Mouse (Mus musculus): ENCODE results near the gene C2cd3. TPM values are rescaled to one million over a fixed set of nuclear protein-coding genes. Genes with fewer than 3 reads are reported as not detected.

Gene C2cd3
- polyA plus RNA-seq (2015; fragmentation: Nextera tagmentation; extraction: Ambion mirVana) = 22.2 and 23.1 TPM in 2 replicates

DNA sequence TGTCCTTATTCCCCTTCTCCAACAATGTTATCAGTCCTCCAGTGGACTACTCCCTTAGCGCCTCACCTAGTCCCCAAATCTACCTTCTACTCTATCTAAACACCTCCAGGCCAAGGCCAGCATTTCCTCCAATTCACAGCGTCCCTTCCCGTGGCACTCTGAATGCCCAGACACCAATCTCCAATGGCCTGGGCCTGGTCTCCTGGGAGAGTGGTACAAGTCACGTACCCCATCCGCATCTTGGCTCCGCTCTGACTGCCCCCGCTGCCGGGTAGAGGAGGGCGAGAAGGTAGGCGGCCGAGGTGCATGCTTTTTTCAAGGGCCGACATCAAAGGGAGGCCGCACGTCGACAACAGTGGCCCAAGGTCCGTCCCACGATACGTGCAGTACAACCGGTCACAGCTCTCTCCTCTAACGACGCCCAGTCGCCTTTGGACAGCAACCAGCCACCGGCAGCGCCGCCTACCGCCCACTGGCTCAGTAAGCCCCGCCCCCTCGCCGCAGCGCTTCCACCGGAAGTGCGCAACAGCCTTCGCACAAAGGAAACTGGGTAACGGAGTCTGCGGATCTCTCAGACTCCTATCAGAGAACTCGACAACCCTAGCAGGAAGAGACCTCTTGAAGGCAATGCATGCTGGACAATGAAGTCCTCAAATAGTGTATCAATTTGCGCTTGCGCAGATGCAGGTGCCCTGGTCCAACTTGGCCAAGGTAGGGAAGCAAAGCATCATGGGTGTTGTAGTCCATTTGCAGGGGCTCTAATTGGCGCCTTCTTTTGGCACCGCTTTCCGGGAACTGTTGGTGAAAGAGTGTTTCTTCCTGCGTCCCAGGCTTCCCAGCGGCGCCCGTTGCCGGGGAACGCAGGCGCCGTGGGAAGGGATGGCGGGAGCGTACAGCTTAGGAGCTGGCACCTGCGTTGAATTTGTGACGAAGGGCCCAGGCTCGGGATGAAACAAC lies at the start of gene C2cd3, which contains the start of gene Ppme1:
C2cd3 (plus strand) TSS at position 739 of the 957 bp plus-strand sequence.
Ppme1 (minus strand) TSS at position 813 of the 957 bp plus-strand sequence.
- Histone ChIP-seq H3K9ac (peak within 1 kb of the TSS; percentile 74), H3K9me3 (replicated peaks) (no peaks in the 10 kb centered on the region), H3K4me2 (replicated peaks) (peak within 1 kb of the TSS; percentile 70), H3K4me3 (replicated peaks) (peak within 1 kb of the TSS; percentile 69), H3K27me3 (no peaks in the 10 kb centered on the region), H3K27ac (replicated peaks) (peak within 1 kb of the TSS; percentile 87), H3K4me1 (peaks cover 11% of the 10 kb centered on the region), H3K36me3 (peaks cover 14% of the 10 kb centered on the region)
- ATAC-seq (ENCODE audit: insufficient number of reproducible peaks, low FRiP score, low TSS enrichment, low read depth) = peak; percentile 99
- under 1% methylated on average over 54 of the region's 54 CpGs for WGBS

DNA sequence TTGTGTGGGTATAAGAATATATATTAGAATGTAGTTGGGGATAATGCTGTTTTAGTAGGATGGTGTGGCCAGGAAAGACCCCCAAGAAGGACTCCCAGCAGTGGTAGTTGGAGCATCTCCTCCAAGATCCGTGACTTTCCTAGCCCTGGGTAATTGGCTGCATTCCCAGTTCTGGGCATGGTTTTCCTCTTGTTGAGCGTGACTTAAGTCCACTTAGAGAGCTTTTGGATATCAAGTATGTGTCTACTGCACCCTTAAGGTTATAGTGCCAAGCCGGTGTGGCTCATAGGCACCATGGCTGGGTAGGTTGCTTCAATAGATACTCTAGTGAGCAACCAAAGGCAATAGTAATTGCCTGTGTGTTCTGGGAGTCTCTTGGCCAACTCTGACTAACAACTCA lies 48.3 kb upstream of the C2cd3 start:
- H3K4me3 ChIP-seq (replicated peaks) = no peak overlapping the region
- H3K27me3 ChIP-seq = no peaks in the 10 kb centered on the region
- no peak overlapping the region for H3K27ac ChIP-seq (replicated peaks)
- ATAC-seq (ENCODE audit: insufficient number of reproducible peaks, low FRiP score, low TSS enrichment, low read depth) = no peak
- WGBS = 63% methylated on average over 3 of the region's 3 CpGs
- no peak overlapping the region for H3K9ac ChIP-seq
- H3K36me3 ChIP-seq = peaks cover 21% of the 10 kb centered on the region
- H3K4me1 ChIP-seq = no peaks in the 10 kb centered on the region
- no peaks in the 10 kb centered on the region for H3K9me3 ChIP-seq (replicated peaks)
- H3K4me2 ChIP-seq (replicated peaks) = no peak overlapping the region

DNA sequence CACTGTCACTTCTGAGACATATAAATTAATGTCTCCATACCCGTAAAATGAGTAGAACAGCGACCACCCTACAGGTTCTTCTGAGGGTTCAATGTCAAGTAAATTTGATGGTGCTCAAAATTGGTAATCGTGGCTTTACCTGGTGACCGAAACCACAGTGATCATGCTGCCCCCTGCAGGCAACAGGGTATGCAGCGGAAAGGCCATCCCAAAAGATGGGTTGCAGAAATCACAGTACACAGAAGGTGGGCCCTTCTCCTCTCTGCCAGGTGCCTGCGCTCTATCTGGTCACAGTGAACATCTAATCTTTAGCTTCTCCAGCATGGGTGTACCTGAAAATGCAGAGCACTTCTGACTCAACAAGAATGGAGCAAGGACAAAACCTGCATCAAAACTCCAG lies 46.6 kb upstream of the C2cd3 start:
- no peaks in the 10 kb centered on the region for H3K4me1 ChIP-seq
- H3K9ac ChIP-seq = no peak overlapping the region
- no peak overlapping the region for H3K4me2 ChIP-seq (replicated peaks)
- no peak overlapping the region for H3K27ac ChIP-seq (replicated peaks)
- no peak for ATAC-seq (ENCODE audit: insufficient number of reproducible peaks, low FRiP score, low TSS enrichment, low read depth)
- no peaks in the 10 kb centered on the region for H3K9me3 ChIP-seq (replicated peaks)
- no peak overlapping the region for H3K4me3 ChIP-seq (replicated peaks)
- no peaks in the 10 kb centered on the region for H3K27me3 ChIP-seq
- peaks cover 20% of the 10 kb centered on the region for H3K36me3 ChIP-seq
- WGBS = 76% methylated on average over 6 of the region's 6 CpGs

DNA sequence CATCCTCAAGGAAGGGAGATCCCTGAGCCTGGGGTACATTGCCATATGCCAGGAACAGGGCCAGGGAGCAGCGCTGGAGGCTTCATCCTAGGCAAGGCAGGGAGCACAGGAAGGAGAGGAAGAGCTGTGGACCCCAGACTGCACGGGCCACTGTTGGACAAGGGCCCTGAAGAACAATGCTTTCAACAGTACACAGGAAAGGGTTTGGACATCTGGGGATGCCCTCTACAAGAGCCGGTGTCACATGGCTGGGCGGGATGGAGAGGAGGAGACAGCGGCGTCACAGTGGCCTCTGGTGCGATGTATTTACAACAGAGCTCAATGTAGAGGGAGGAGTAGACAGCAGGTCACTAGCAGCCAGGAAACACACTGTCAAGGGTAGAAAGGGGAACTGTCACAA lies 44.5 kb upstream of the C2cd3 start:
- H3K9ac ChIP-seq = no peak overlapping the region
- no peaks in the 10 kb centered on the region for H3K4me1 ChIP-seq
- ATAC-seq (ENCODE audit: insufficient number of reproducible peaks, low FRiP score, low TSS enrichment, low read depth) = no peak
- no peak overlapping the region for H3K4me3 ChIP-seq (replicated peaks)
- H3K27ac ChIP-seq (replicated peaks) = no peak overlapping the region
- no peaks in the 10 kb centered on the region for H3K9me3 ChIP-seq (replicated peaks)
- H3K4me2 ChIP-seq (replicated peaks) = no peak overlapping the region
- H3K36me3 ChIP-seq = peaks cover 38% of the 10 kb centered on the region
- no peaks in the 10 kb centered on the region for H3K27me3 ChIP-seq
- WGBS = 80% methylated on average over 7 of the region's 7 CpGs

DNA sequence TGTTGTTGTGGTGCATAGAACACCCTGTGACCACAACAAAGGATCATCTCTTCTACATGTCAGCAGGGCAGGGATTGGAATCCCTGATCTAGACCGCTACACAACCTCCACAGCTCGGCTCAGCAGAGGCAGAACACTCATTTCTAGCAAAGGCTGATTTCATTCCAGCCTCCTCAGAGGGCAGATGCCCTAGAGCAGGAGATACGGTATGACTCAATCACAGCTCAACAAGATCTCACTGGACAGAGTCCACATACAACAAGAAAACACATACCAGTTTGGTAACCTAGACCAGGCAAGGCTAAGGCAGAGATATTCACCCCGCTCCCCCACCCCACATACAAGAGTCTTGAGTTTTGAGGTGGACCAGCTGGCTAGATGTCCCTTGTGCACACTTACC lies 43.4 kb upstream of the C2cd3 start:
- no peak overlapping the region for H3K27ac ChIP-seq (replicated peaks)
- H3K4me3 ChIP-seq (replicated peaks) = no peak overlapping the region
- H3K9ac ChIP-seq = no peak overlapping the region
- H3K9me3 ChIP-seq (replicated peaks) = no peaks in the 10 kb centered on the region
- 78% methylated on average over 4 of the region's 4 CpGs for WGBS
- H3K36me3 ChIP-seq = peaks cover 48% of the 10 kb centered on the region
- no peaks in the 10 kb centered on the region for H3K4me1 ChIP-seq
- no peak for ATAC-seq (ENCODE audit: insufficient number of reproducible peaks, low FRiP score, low TSS enrichment, low read depth)
- no peaks in the 10 kb centered on the region for H3K27me3 ChIP-seq
- H3K4me2 ChIP-seq (replicated peaks) = no peak overlapping the region

DNA sequence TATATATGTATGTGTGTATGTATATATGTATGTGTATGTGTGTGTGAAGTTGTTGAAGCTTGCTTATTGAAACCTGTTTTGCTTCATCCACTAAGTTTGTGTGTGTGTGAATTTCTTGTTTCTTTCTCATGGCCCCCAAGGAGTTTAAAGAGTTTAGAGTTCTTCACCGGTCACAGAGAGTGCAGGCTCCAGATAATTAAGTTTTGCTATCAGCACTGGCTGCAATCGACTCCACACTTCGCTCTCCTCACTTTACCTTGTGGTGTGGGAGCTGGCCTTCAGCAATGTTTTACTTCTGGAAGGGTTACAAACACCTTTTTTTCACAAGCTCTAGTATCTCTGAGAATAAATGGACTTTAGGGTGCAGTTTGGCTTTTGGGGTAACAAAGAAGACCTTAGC lies 40.8 kb upstream of the C2cd3 start:
- H3K4me3 ChIP-seq (replicated peaks) = no peak overlapping the region
- no peak overlapping the region for H3K27ac ChIP-seq (replicated peaks)
- no peaks in the 10 kb centered on the region for H3K9me3 ChIP-seq (replicated peaks)
- ATAC-seq (ENCODE audit: insufficient number of reproducible peaks, low FRiP score, low TSS enrichment, low read depth) = no peak
- WGBS = 83% methylated on average over 3 of the region's 3 CpGs
- no peak overlapping the region for H3K9ac ChIP-seq
- no peaks in the 10 kb centered on the region for H3K27me3 ChIP-seq
- peaks cover 67% of the 10 kb centered on the region for H3K36me3 ChIP-seq
- H3K4me1 ChIP-seq = no peaks in the 10 kb centered on the region
- H3K4me2 ChIP-seq (replicated peaks) = no peak overlapping the region

DNA sequence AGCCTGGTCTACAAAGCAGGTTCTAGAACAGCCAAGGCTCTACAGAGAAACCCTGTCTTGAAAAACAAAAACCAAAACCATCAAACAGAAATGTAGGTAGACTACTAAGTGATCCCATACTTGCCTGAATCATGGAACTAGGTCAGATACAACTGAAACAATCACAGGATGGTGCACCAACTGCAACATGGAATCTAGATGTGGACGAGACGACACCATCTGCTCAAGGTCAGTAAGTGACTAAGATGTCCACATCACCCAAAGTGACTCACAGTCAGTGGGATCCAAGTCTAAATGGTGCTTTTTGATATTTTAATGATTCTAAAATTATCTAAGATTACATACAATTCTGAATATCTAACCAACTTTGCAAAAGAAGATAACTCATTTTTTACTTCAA lies 36.1 kb upstream of the C2cd3 start:
- no peak for ATAC-seq (ENCODE audit: insufficient number of reproducible peaks, low FRiP score, low TSS enrichment, low read depth)
- no peak overlapping the region for H3K4me2 ChIP-seq (replicated peaks)
- no peaks in the 10 kb centered on the region for H3K27me3 ChIP-seq
- peaks cover 82% of the 10 kb centered on the region for H3K36me3 ChIP-seq
- no peaks in the 10 kb centered on the region for H3K4me1 ChIP-seq
- no peak overlapping the region for H3K4me3 ChIP-seq (replicated peaks)
- H3K9me3 ChIP-seq (replicated peaks) = no peaks in the 10 kb centered on the region
- 87% methylated on average over 2 of the region's 2 CpGs for WGBS
- no peak overlapping the region for H3K9ac ChIP-seq
- no peak overlapping the region for H3K27ac ChIP-seq (replicated peaks)

DNA sequence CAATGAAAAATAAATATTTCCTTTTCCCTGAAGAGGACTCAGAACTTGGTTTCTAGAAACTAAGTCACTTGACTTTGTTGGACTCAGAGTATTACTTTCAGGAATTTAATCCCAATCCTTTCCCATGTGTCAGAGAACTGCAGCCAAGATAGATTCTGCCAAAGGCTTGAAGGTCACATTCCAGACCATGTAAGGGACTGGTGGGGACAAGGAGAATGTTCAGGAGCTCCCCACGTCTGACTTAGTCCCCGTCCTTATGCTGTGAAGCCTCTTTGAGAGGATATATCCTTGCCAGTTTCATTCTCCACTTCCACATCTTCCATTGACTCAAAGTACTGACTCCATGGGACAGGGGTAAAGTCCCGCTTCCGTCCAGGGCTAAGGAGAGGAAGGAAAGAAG lies 17.0 kb upstream of the C2cd3 start:
- 83% methylated on average over 4 of the region's 4 CpGs for WGBS
- Histone ChIP-seq H3K4me2 (replicated peaks) (no peak overlapping the region), H3K36me3 (peaks cover 9% of the 10 kb centered on the region; the same call in 1 of the 2 replicates)

DNA sequence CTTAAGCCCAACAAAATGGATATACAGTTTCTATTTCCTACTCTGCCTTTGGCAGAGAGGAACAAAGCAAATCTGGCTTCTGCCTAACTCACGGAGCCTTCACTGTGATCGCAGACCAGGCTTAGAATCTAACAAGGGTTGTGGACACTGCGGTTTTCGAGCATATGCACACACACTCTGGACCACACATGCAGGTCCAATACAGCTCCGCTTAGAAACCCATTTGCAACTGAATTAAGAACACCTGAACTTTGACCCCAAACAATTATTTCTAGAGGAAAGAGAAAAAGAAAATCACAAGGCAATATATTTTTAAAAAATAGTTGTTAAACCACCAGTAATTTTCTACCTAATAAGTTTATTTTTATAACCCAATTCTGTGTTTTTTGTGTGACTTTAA lies 15.7 kb upstream of the C2cd3 start:
- no peaks in the 10 kb centered on the region for H3K4me1 ChIP-seq
- WGBS = 85% methylated on average over 5 of the region's 5 CpGs
- H3K27ac ChIP-seq (replicated peaks) = no peak overlapping the region
- peaks cover 7% of the 10 kb centered on the region; the same call in 1 of the 2 replicates for H3K36me3 ChIP-seq
- H3K9ac ChIP-seq = no peak overlapping the region
- no peak for ATAC-seq (ENCODE audit: insufficient number of reproducible peaks, low FRiP score, low TSS enrichment, low read depth)
- H3K4me2 ChIP-seq (replicated peaks) = no peak overlapping the region
- H3K4me3 ChIP-seq (replicated peaks) = no peak overlapping the region
- no peaks in the 10 kb centered on the region for H3K27me3 ChIP-seq
- no peaks in the 10 kb centered on the region for H3K9me3 ChIP-seq (replicated peaks)

More for the DNA sequence above, 17.0 kb upstream of the C2cd3 start:
- no peak overlapping the region for H3K27ac ChIP-seq (replicated peaks)
- H3K4me3 ChIP-seq (replicated peaks) = no peak overlapping the region
- no peaks in the 10 kb centered on the region for H3K4me1 ChIP-seq
- H3K9ac ChIP-seq = no peak overlapping the region
- no peaks in the 10 kb centered on the region for H3K9me3 ChIP-seq (replicated peaks)
- no peaks in the 10 kb centered on the region for H3K27me3 ChIP-seq
- ATAC-seq (ENCODE audit: insufficient number of reproducible peaks, low FRiP score, low TSS enrichment, low read depth) = no peak

DNA sequence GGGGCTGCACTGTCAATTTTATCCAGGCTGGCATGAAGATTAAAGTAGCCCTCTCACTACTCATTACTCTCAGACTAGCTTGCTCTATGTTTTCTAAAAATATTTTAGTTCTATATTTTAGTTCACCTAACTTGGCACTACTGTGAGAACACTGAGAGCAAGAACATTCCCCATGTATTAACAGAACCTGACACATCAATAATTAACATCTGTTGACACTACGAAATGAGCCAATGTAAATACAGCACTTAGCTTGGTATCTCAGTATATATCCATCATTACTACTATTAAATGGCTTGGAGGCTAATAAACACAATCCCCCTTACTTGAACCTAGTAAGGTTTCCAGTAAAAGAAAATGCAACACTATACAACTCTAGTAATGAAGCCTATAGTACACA lies 15.3 kb upstream of the C2cd3 start:
- no peak overlapping the region for H3K4me2 ChIP-seq (replicated peaks)
- H3K27me3 ChIP-seq = no peaks in the 10 kb centered on the region
- 0 out of 2 replicates have a peak, but pooled peaks cover 3% of the 10 kb centered on the region for H3K36me3 ChIP-seq
- no peak for ATAC-seq (ENCODE audit: insufficient number of reproducible peaks, low FRiP score, low TSS enrichment, low read depth)
- no peak overlapping the region for H3K4me3 ChIP-seq (replicated peaks)
- no peaks in the 10 kb centered on the region for H3K9me3 ChIP-seq (replicated peaks)
- H3K27ac ChIP-seq (replicated peaks) = no peak overlapping the region
- H3K4me1 ChIP-seq = no peaks in the 10 kb centered on the region
- no peak overlapping the region for H3K9ac ChIP-seq
- 91% methylated on average over 1 of the region's 1 CpGs for WGBS

DNA sequence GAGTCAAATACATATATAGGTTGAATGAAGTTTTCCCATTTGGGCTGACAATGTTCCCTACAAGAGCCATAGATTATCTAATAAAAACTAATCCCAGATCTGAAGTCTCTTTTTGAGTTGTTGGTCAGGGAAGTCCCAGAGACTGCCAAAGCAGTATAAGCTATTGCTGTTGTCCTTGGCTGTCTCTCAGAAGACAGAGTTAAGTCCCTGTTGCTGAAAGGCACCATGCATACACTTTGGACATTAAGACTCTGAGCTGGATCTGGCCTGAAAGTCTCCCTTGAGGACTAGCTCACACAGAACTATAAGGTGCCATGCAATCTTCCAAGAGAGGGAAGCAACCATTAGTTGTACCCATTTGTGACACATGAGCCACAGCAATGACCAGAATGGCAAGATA lies 14.2 kb upstream of the C2cd3 start:
- H3K4me3 ChIP-seq (replicated peaks) = no peak overlapping the region
- no peaks in the 10 kb centered on the region for H3K9me3 ChIP-seq (replicated peaks)
- no peaks in the 10 kb centered on the region for H3K27me3 ChIP-seq
- no peak for ATAC-seq (ENCODE audit: insufficient number of reproducible peaks, low FRiP score, low TSS enrichment, low read depth)
- H3K36me3 ChIP-seq = no peaks in the 10 kb centered on the region
- no peaks in the 10 kb centered on the region for H3K4me1 ChIP-seq
- no peak overlapping the region for H3K4me2 ChIP-seq (replicated peaks)
- H3K27ac ChIP-seq (replicated peaks) = no peak overlapping the region
- H3K9ac ChIP-seq = no peak overlapping the region

Measured in embryonic facial prominence, embryonic 15.5 days (tissue).